Mouse (Mus musculus) cerebellum, postnatal 14 days (tissue): ENCODE results near the gene Olfr551.

Experiments used
- DNase-seq, 2 experiments: peaks; one replicate each; pipeline ENCODE4 v3.0.0; 2021; ENCODE audit warnings: mixed read lengths in 2 of 2

Olfr551 gene

GRCm38 (mm10) chr7:102591786-102592185 is at the start of gene Olfr551:
Olfr551 (minus strand) TSS chr7:102591886.
- DNase-seq = no peak

DNA sequence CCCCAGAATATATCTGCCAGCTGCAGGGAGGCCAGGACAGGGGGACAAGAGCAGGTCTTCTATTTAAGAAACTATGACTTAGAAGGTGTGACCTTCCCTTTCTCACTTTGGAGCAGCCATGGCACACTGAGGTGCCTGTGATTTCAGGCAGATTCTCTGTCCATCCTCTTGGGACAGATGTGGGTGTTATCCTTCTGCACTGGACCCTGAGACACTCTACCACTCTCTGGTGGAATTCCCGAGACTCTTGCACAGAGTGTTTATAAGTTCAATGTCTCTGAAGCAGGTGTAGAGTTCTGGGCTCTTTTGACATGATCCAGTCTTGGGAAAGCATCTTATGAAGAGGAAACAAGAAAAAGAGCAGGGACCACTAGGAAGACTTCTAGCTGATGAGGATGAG is 46.4 kb upstream of the Olfr551 start, which contains the start of gene Olfr554:
Gene Olfr554, plus strand, starts transcription at position 301 of the 400 bp plus-strand sequence.
- DNase-seq = no peak

- peak; percentile 62 to 65 for DNase-seq
Observed at GRCm38 (mm10) chr7:102636665-102637064, 45.0 kb upstream of the Olfr551 start.

DNA sequence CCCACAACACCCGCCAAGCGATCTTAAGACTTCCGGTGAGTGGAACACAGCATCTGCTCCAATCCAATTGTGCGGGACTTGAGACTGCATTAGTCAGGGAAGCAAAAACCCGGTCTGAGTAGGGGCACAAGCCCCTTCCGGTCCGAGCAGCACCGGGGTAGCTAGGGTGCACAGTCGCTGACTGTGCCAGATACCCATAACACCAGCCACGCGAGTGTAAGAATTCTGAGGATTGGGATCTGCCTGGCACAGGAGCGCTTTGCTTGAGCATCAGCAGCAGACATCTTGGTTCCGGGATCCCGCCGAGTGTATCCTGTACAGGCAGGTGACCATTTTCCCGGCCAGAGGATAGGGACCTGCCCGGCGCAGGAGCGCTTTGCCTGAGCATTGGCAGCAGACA is 28.7 kb upstream of the Olfr551 start:
- peak; percentile 4 to 14 for DNase-seq

DNA sequence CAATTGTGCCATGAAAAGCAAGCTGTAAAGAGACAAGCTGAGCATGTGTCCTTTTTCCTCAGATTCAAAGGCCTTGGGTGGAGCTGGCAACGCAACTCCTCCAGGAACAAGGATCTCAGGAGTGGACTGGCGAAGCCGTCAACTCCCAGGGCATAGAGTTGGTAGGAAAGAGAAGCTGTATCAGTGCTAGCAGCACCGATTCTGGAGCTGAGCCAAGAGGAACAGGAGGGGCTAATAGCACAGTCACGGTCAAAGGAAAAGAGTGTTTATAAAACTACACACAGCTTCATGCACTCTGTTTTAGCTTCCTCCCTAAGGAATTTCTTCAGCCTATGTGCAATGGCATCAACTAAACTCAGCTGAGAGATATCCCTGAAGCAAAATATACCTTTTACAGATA is 27.9 kb upstream of the Olfr551 start:
- DNase-seq = peak; percentile 49 to 61

GRCm38 (mm10) chr7:102618118-102618517 is 26.4 kb upstream of the Olfr551 start, which contains the start of gene Olfr553:
Olfr553 (minus strand) TSS chr7:102618218.
- DNase-seq = no peak

DNA sequence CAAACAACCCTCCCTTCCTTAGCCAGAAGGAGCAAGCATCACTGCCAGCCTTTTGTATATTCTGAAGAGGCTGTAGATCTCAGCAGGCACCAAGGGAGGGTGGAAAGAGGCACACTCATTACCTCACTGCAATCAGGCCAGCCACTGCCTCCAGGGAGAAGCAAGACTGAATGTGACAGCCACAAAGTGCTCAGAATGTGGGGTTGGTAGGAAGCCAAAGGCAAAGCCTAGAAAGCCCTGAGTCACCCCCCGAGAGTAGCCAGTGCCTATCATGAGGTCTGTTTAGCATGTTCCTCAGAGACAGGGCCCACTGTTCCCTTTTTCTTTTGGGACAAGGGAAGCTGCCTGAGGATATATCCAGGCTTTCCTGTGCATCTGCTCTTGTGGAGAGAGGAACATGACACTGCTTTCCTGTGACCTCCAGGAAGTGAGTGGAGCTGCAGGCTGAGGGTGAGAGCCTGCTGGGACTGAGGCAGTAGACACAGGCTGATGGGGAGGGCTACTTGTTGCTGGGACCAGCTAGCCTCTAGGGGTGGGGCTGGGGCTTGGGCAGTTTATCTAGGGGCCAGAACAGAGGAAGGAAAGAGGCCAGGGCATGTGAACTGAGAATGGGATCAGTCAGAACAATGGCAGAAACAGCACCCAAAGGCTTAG is 5.8 kb upstream of the Olfr551 start, which contains the start of gene Olfr552:
Gene Olfr552, plus strand, starts transcription at position 393 of the 654 bp plus-strand sequence.
- no peak for DNase-seq

DNA sequence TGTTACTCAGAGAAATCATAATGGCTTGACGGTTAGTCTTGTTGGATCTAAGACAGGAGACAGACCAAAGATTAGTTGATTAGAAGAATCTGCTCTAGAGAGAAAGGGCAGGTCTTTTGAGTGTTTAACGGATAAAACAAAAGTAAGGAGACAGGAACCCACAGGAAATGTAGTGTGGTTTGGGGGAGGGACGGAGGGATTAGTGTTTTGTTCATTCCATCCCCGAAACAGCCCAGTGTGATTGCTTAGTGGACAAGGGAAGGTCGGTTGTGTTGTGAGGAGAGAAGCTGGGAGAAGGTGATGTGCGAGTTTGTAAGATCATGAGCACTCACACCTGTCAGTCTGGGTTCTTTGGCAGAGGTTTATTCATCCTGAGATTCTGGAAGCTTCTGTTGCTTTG is 15.7 kb downstream of the Olfr551 start:
- no peak for DNase-seq

- DNase-seq = no peak
Observed at GRCm38 (mm10) chr7:102573174-102573830, 18.4 kb downstream of the Olfr551 start.

DNA sequence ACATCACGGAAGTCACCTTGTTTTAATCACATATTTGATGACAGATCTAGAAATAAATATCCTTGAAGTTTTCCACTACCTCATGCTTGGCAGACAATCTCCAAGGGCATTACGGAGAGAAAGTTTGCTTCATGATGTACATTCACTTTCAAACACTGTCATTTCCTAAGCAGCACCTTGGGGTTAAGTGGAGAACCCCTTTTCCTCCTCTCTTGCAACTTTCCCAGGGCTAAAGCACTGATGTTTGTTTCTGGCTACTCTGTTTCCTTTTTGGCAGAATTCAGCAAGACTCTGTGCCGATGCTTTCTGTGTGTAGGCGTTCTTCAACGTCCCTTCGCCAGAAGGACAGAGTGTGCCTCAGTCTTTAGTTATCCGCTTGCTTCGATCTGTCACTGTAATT is 20.5 kb downstream of the Olfr551 start, which contains the start of gene Olfr550:
Gene Olfr550, plus strand, starts transcription at position 301 of the 400 bp plus-strand sequence.
- DNase-seq = no peak

DNA sequence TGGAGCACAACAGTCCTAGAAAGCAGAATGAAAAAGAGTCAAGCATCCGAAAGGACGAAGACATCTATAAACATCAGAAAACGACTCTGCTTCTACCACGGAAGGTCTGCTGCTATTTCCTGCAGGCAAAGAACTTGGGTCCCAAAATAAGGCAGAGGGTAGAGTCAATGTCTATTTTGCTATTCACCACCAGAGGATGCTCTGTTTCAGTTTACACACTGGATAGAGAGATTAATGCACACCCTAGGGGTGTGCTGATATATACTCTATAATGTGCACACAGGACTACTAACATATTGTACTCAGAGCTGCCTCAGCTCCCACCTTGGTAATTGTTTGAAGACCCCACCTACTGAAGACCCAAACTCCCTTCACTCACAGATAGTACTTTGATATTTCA is 25.5 kb downstream of the Olfr551 start:
- no peak for DNase-seq

DNA sequence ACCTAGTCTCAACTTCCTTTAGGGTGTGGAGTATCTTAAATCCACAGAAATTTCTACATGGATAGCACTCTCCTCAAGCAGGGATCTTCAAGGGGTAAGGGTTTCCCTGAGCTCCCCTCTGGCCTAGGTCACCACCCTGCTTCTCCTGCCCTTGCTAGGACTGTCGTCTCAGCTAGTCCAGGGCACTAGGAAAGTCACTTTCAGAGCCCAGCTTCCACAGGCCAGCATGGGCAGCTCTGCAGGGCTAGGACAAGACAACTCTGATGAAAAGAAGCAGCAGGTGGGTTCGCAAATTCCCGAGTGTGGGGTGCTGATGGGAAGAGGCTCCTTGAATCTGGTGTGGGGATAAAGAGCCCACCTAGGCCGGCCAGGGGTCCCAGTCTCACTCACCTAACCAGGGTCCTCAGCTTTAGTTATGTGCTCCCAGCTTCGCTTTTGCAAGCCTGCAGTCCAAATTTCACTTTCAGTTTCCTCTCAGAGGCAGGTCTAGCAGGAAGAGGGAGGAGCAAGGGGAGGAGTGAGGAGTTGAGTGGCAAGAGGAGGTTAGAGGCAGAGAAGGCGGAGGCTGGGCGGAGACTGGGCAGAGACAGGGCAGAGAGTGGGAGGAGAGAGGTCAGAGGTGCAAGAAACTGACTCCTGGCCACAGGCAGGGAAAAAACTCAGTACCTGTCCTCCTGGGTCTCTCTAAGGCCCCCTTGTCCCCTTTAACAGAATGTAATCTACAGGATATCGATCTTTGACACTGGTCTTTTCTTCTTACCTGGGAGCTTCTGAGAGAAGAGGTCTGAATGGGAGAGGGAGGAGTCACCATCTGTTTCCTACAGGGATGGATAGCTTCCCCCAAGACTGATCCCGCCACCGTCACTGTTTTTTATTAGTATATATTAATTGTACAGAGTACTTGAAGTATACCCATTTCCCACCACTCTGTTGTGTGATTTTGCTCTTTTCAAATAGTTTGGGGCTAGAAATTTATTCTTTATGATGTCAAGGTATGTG is 26.4 kb downstream of the Olfr551 start, which contains the start of gene Trim21:
Gene Trim21, minus strand, starts transcription at position 488 of the 999 bp plus-strand sequence.
- DNase-seq = peak; percentile 57 to 61

DNA sequence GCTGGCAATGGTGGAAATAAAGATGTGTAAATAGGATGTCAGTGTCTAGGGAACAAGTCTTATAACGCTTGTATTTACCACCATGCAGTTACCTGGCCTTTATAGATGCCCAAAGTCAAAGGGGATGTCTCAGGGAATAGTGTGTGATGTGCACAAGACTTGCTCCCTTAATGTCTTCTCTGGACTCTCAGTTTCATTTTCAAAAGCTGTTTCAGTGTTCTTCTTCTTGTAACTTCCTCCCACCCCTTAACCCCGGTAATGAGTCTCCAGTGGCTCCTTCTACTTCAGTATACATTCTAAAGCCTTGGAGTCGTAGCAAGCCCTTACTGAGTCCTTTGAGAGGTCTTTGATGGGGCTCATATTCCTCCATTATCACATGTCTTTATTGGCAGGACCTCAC is 38.4 kb downstream of the Olfr551 start:
- DNase-seq = no peak

DNA sequence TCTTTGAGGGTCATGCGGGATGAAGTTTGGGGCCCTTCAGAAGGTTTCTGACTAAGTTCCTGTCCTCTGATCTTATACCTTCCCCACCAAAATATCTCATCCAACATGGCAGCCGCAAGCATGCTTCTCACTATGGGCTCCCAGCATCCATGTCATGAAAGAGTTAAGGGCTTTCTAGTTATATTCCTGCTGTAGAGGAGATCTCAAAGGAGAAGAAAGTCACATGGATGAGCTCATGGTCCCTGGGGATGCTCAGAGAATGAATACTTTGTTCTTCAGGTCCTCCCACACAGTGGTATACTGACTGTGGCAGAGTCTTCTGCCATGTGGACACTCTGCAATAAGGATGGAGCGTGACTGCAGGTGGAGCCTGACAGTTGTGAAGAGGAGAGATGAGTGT is 42.1 kb downstream of the Olfr551 start, which contains the start of gene Olfr549:
Gene Olfr549, plus strand, starts transcription at position 301 of the 400 bp plus-strand sequence.
- DNase-seq = no peak

DNA sequence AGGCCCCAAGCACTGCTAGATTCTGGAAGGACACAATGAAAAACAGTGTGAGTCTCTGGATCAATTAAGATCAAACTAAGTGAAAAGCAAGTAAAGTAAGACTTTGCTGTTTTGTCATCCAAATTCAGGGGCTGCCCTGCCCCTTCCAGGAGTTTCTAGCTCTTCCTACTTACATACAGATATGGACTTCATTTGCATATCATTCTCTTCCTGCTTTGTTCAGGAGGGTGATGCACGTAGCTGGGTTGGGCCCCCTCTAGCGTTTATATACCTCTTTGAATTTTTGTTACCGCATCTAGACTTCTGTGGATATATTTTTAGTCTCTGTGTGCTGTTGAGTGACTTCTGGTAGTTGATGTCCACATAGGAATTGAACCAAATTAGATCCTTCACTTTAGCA is 50.4 kb downstream of the Olfr551 start:
- DNase-seq = no peak

GRCm38 (mm10) chr7:102540596-102540995 is 51.1 kb downstream of the Olfr551 start, which contains the start of gene Olfr548-ps1:
Olfr548-ps1 (plus strand) TSS chr7:102540896.
- no peak for DNase-seq

- DNase-seq = no peak
Observed at GRCm38 (mm10) chr7:102534449-102534848, 57.2 kb downstream of the Olfr551 start, which contains the start of gene Olfr547. Olfr547 (plus strand) TSS chr7:102534749.
